Mouse (Mus musculus) stomach, embryonic 14.5 days (tissue): ENCODE measurements at regions not wholly inside any gene's neighbourhood (a gene's known extent, or its start where the extent isn't known, plus 50 kb on each side); places are given as distances from the start of the nearest gene placed in this dataset.

Experiments used
- ATAC-seq: fragments of 200-750 bp; cut with Nextera tagmentation; 2 replicates; pipeline ENCODE4 v1.8.0; 2017; ENCODE audit warnings: low read depth, moderate TSS enrichment; ENCODE audit not compliant: insufficient number of reproducible peaks, insufficient read depth, low FRiP score
- H3K27ac ChIP-seq: fragments of 300-500 bp; sonication (generic); 2 replicates; pipeline ENCODE4 v1.5.1; 2014; ENCODE audit warnings: mild to moderate bottlenecking, low read length, moderate library complexity, mixed read lengths
- H3K27me3 ChIP-seq: fragments of 300-500 bp; sonication (generic); 2 replicates; pipeline ENCODE4 v1.6.1; 2014; ENCODE audit warnings: low read length, control low read depth, mixed read lengths; ENCODE audit not compliant: control insufficient read depth, insufficient read depth
- H3K36me3 ChIP-seq: fragments of 300-500 bp; sonication (generic); 2 replicates; pipeline ENCODE4 v1.6.1; 2014; ENCODE audit warnings: mild to moderate bottlenecking, control low read depth, low read length, moderate library complexity, mixed read lengths; ENCODE audit not compliant: control insufficient read depth, insufficient read depth
- H3K4me1 ChIP-seq: fragments of 300-500 bp; sonication (generic); 2 replicates; pipeline ENCODE4 v1.6.1; 2014; ENCODE audit warnings: low read length, control low read depth, mixed read lengths; ENCODE audit not compliant: control insufficient read depth, insufficient read depth
- H3K4me2 ChIP-seq: fragments of 300-500 bp; sonication (generic); replicated peaks from 2 replicates; pipeline ENCODE4 v1.6.1; 2014; ENCODE audit warnings: low read depth, low read length, control low read depth
- H3K4me3 ChIP-seq: fragments of 300-500 bp; sonication (generic); 2 replicates; pipeline ENCODE4 v1.5.1; 2014; ENCODE audit warnings: low read depth, low read length, control low read depth
- H3K9ac ChIP-seq: fragments of 300-500 bp; sonication (generic); replicated peaks from 2 replicates; pipeline ENCODE4 v1.6.1; 2014; ENCODE audit warnings: low read depth, mild to moderate bottlenecking, control low read depth, low read length, moderate library complexity, mixed read lengths
- H3K9me3 ChIP-seq: fragments of 300-500 bp; sonication (generic); 2 replicates; pipeline ENCODE4 v1.6.1; 2016; ENCODE audit warnings: low read depth, low read length, control low read depth; ENCODE audit not compliant: control insufficient read depth
- WGBS: fragments of 180-500 bp; shearing (Covaris S2); extraction: QIAGEN DNeasy Blood & Tissue Kit; methylation state at CpG from one replicate; pipeline ENCODE4 v1.1.7; 2014; 5-methylcytosine and 5-hydroxymethylcytosine counted together

DNA sequence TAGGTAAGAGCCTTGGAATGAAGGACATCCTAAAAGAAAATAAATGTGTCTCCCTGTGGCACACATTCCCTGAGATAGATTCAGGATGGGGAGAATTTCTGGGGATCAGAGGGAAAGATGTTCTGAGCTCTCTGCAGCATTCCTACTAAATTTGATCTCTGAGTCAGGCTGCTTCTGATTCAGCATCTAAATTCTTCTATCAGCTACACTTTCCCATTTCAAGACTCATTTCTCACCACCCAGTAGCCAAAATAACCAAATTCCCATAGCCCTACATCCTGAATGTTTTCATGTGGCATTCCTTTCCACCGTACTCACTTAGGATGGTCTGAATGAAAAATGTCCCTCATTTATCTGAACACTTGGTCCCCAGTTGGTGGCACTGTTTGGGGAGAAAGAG, 223.2 kb upstream of the Actbl2 start:
- no peak for ATAC-seq
- 50% methylated on average over 1 of the region's 1 CpGs for WGBS
- H3K9ac ChIP-seq, result no peak overlapping the region

DNA sequence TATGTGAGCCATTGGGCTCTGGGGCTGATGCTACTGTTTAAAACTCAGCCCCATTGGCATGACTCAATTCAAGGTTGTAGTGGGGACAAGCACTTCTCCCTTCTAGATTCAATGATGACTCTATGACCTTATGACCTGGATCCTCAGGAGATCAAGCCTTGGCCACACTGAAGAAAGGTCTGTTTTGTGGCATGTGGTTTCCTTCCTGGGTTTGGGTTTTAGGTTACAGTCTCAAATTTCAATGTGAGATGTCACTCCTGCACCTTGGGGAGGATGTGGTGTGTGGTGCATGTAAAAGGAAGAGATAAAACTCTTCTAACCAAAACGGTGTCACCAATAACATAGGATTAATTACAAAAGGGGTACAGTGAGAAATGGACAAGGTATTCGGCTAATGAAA, 211.2 kb upstream of the Actbl2 start:
- no peak overlapping the region for H3K9ac ChIP-seq
- no peaks in the 10 kb centered on the region for H3K4me1 ChIP-seq
- H3K27ac ChIP-seq, result no peak overlapping the region
- no peak for ATAC-seq
- H3K27me3 ChIP-seq, result no peaks in the 10 kb centered on the region
- WGBS, result 44% methylated on average over 2 of the region's 2 CpGs
- no peaks in the 10 kb centered on the region for H3K9me3 ChIP-seq
- H3K4me2 ChIP-seq, result no peak overlapping the region
- H3K36me3 ChIP-seq, result no peaks in the 10 kb centered on the region
- no peak overlapping the region for H3K4me3 ChIP-seq

More for the DNA sequence above, 223.2 kb upstream of the Actbl2 start:
- Histone ChIP-seq H3K4me3 (no peak overlapping the region), H3K36me3 (no peaks in the 10 kb centered on the region), H3K9me3 (no peaks in the 10 kb centered on the region), H3K4me2 (no peak overlapping the region), H3K4me1 (no peaks in the 10 kb centered on the region), H3K27ac (no peak overlapping the region), H3K27me3 (no peaks in the 10 kb centered on the region)

DNA sequence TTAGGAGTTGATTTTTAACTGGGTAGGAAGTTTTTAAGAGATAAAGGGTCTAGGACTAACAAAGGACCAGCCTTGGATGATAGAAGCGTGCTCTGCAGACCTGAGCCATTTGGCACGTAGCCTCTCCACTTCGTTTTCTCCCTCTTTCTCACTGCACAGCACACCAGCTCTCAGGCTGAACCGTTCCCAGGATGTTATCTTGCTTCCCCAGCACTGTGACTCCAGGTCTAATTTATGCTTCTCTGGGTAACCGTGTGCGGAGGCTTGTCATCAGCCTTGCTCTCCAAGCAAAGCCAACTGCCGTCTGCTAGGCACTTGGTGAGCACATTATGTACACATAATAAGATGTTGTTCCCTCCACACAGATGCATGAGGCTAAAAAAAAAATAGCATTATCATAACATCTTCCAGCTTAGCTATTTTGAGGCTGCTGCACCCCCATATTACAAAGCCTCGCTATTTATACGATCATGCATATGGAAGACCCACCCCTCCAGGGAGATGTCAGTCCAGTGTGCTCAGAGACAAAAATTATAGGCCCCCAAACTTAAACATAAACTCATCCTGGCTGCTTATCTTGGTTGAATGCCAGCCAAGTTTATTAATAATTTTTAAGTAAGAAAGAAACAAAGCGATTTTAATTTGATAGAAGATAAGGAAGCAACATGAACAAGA, 210.3 kb upstream of the Actbl2 start:
- Histone ChIP-seq H3K4me2 (no peak overlapping the region), H3K27me3 (no peaks in the 10 kb centered on the region), H3K9ac (no peak overlapping the region), H3K4me1 (peaks cover 3% of the 10 kb centered on the region; the same call in 1 of the 2 replicates), H3K36me3 (no peaks in the 10 kb centered on the region), H3K9me3 (no peaks in the 10 kb centered on the region), H3K4me3 (no peak overlapping the region), H3K27ac (no peak overlapping the region)
- WGBS, result 37% methylated on average over 10 of the region's 10 CpGs
- peak; percentile 77 for ATAC-seq

DNA sequence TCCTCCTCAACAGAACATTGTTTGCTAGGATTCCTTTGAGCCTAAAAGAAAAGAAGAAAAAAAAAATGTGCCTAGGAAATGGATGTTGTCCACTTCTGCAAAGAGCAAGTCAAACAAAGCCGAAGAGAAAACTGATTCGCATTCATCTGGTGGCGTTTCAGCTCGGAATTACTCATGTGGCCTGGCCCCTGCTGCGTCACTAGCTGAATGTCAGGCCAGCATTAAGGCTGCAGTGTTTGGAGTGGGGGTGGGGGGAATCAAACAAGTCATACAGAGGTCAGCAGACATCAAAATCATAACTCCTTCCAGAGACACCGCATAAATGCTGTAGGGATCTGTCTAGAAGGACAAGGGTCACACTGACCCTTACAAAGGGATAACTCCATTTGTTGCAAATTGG, 204.7 kb upstream of the Actbl2 start:
- H3K27ac ChIP-seq, result no peak overlapping the region

DNA sequence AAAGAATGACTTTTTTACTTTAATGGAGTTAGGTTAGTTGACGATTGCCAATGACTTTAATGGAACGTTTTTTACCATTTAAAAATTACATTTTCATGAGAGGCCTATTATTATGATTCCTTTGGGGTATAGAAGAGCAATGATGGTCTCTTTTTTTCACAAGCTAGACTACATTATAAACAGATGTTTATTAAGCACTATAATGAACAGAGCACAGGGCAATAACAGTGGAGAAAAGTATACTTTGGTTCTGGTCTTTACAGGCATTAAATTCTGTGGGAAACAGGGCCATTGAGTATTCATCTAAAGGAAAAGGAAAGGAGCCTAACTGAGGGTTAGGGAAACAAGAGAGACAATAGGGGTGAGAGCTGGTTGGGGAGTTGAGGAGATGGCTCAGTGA, 199.0 kb upstream of the Actbl2 start:
- H3K4me1 ChIP-seq, result no peaks in the 10 kb centered on the region
- no peaks in the 10 kb centered on the region for H3K27me3 ChIP-seq
- 80% methylated on average over 2 of the region's 2 CpGs for WGBS
- no peak overlapping the region for H3K9ac ChIP-seq
- no peak overlapping the region for H3K27ac ChIP-seq
- no peak overlapping the region for H3K4me2 ChIP-seq
- peaks cover 5% of the 10 kb centered on the region; the same call in 1 of the 2 replicates for H3K9me3 ChIP-seq
- H3K4me3 ChIP-seq, result no peak overlapping the region
- no peak for ATAC-seq
- H3K36me3 ChIP-seq, result no peaks in the 10 kb centered on the region

More for the DNA sequence above, 204.7 kb upstream of the Actbl2 start:
- ATAC-seq, result 0 out of 2 replicates have a peak, but pooled peaks have one; percentile 56
- Histone ChIP-seq H3K9me3 (peaks cover 5% of the 10 kb centered on the region; the same call in 1 of the 2 replicates), H3K9ac (no peak overlapping the region), H3K4me1 (peaks cover 5% of the 10 kb centered on the region; the same call in 1 of the 2 replicates), H3K36me3 (no peaks in the 10 kb centered on the region), H3K27me3 (no peaks in the 10 kb centered on the region), H3K4me3 (no peak overlapping the region), H3K4me2 (no peak overlapping the region)
- 16% methylated on average over 6 of the region's 6 CpGs for WGBS

DNA sequence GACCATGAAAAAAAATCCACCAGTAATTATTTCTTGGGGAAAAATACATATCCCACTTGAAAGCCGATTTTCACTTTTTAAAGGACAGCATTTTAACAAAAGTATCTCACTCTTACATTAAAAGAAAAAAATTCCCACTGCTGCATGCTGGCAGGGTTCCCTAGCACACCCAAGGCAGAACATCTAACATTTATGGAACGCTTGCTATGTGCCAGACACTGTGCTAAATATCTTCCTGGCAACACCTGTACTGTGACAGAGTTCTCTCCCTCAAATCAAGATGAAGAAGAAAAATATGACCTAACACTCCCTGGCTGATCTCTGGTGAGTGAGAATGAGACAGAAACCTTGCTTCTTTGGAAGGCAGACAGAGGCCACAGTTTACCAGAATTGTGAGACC, 167.1 kb upstream of the Actbl2 start:
- H3K27me3 ChIP-seq, result no peaks in the 10 kb centered on the region
- WGBS, result 81% methylated on average over 2 of the region's 2 CpGs
- H3K27ac ChIP-seq, result no peak overlapping the region
- no peaks in the 10 kb centered on the region for H3K36me3 ChIP-seq
- H3K9ac ChIP-seq, result no peak overlapping the region
- no peaks in the 10 kb centered on the region for H3K4me1 ChIP-seq
- no peak for ATAC-seq
- H3K4me3 ChIP-seq, result no peak overlapping the region
- H3K9me3 ChIP-seq, result no peaks in the 10 kb centered on the region
- no peak overlapping the region for H3K4me2 ChIP-seq

DNA sequence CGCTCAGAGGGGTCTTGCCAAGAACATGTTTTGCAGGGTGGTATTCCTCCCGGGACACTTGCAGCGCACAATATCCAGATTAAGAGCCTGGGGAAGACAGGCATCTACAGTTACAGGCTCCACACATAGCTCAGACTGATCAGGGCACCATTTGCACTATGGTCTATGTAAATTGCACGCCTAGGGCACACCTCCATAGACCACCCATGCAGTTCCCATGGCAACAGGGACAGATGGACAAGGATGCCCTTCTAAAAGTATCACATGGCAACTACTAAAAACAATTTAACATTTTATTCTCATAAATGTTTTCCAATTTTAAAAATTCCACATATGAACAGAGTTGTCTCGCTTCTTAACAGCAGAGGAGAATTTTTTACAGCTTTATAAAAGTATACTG, 158.7 kb upstream of the Actbl2 start:
- H3K4me3 ChIP-seq, result no peak overlapping the region
- WGBS, result 89% methylated on average over 5 of the region's 5 CpGs
- no peaks in the 10 kb centered on the region for H3K9me3 ChIP-seq
- H3K27me3 ChIP-seq, result no peaks in the 10 kb centered on the region
- H3K4me1 ChIP-seq, result no peaks in the 10 kb centered on the region
- H3K36me3 ChIP-seq, result no peaks in the 10 kb centered on the region
- H3K27ac ChIP-seq, result no peak overlapping the region
- H3K4me2 ChIP-seq, result no peak overlapping the region
- H3K9ac ChIP-seq, result no peak overlapping the region
- no peak for ATAC-seq

DNA sequence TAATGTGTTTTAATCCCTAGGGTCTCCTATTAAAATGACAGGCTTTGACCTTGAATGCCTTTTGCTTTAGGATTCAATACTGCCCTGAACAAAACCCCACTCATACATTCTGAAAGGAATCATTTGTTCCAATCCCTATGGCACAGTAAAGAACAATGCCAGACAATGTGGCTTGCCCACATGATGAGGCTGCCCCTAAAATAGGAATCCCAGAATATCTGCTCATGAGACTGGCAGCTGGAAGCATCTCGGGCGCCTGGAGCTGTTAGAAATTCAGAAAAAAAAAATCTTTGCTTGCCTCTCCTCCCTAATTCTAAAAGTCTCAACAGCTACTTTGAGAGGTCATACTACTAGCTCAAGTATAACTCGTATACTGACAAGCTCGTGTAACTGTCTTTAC, 157.5 kb upstream of the Actbl2 start:
- no peak for ATAC-seq
- Histone ChIP-seq H3K4me3 (no peak overlapping the region), H3K4me1 (no peaks in the 10 kb centered on the region), H3K27ac (no peak overlapping the region), H3K36me3 (no peaks in the 10 kb centered on the region), H3K4me2 (no peak overlapping the region), H3K9me3 (no peaks in the 10 kb centered on the region), H3K27me3 (no peaks in the 10 kb centered on the region), H3K9ac (no peak overlapping the region)
- WGBS, result 81% methylated on average over 4 of the region's 4 CpGs

DNA sequence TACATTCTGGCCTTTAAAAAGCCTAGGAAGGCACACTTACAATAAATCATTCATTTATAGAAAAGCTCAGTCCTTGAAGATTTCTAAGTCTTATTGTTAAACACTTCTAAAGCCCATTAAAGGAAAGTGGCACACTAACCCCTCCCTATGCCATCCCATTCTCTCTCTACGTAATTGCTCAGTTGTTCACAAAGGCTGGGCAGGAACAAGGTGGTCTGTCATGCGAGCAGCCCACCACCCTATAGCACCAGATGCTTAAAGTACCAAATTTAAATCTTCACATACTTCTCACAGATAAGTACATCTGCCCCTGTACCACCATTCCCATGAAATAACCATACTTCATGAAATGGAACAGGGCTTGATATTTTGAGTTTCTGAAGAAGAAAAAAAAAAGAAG, 156.1 kb upstream of the Actbl2 start:
- Histone ChIP-seq H3K27me3 (no peaks in the 10 kb centered on the region), H3K9me3 (no peaks in the 10 kb centered on the region), H3K4me1 (no peaks in the 10 kb centered on the region), H3K4me3 (no peak overlapping the region), H3K4me2 (no peak overlapping the region), H3K27ac (no peak overlapping the region), H3K36me3 (no peaks in the 10 kb centered on the region), H3K9ac (no peak overlapping the region)
- 78% methylated on average over 2 of the region's 2 CpGs for WGBS
- no peak for ATAC-seq
